Mouse (Mus musculus) monocyte, adult 2 months (primary cell): ENCODE measurements around the gene Cib4.

Source experiments
- DNase-seq, 2 experiments: peaks; one replicate each; pipeline ENCODE4 v3.0.0; 2022; ENCODE audit warnings: low spot score in 2 of 2, low read depth in 1 of 2

Cib4 gene

GRCm38 (mm10) chr5:30545698-30546097, at the start of gene Cib4:
Cib4 (minus strand) TSS chr5:30545836.
- DNase-seq: no peak

- no peak for DNase-seq
Observed at GRCm38 (mm10) chr5:30594953-30595560, 49.4 kb upstream of the Cib4 start.

GRCm38 (mm10) chr5:30593811-30594504, 48.3 kb upstream of the Cib4 start:
- no peak for DNase-seq

GRCm38 (mm10) chr5:30593360-30593759, 47.7 kb upstream of the Cib4 start:
- DNase-seq: no peak

- no peak for DNase-seq
Observed at GRCm38 (mm10) chr5:30592279-30592980, 46.8 kb upstream of the Cib4 start.

- no peak for DNase-seq
Observed at GRCm38 (mm10) chr5:30591786-30592185, 46.1 kb upstream of the Cib4 start.

GRCm38 (mm10) chr5:30591205-30591731, 45.6 kb upstream of the Cib4 start:
- no peak for DNase-seq

- DNase-seq: no peak
Observed at GRCm38 (mm10) chr5:30590231-30590630, 44.6 kb upstream of the Cib4 start.

GRCm38 (mm10) chr5:30589546-30589945, 43.9 kb upstream of the Cib4 start:
- no peak for DNase-seq

- no peak for DNase-seq
Observed at GRCm38 (mm10) chr5:30589069-30589468, 43.4 kb upstream of the Cib4 start.

- DNase-seq: no peak
Observed at GRCm38 (mm10) chr5:30588301-30588968, 42.8 kb upstream of the Cib4 start.

- DNase-seq: no peak
Observed at GRCm38 (mm10) chr5:30587681-30588300, 42.2 kb upstream of the Cib4 start, which contains the start of gene Kcnk3. Kcnk3 (plus strand) TSS chr5:30588170.

- DNase-seq: no peak
Observed at GRCm38 (mm10) chr5:30587101-30587500, 41.5 kb upstream of the Cib4 start.

GRCm38 (mm10) chr5:30586616-30587015, 41.0 kb upstream of the Cib4 start:
- DNase-seq: no peak

- DNase-seq: no peak
Observed at GRCm38 (mm10) chr5:30582017-30582416, 36.4 kb upstream of the Cib4 start.

GRCm38 (mm10) chr5:30580725-30581124, 35.1 kb upstream of the Cib4 start:
- no peak for DNase-seq

GRCm38 (mm10) chr5:30578445-30579080, 32.9 kb upstream of the Cib4 start:
- no peak for DNase-seq

GRCm38 (mm10) chr5:30577654-30578310, 32.1 kb upstream of the Cib4 start:
- no peak for DNase-seq

GRCm38 (mm10) chr5:30577251-30577650, 31.6 kb upstream of the Cib4 start:
- DNase-seq: no peak

GRCm38 (mm10) chr5:30576233-30576632, 30.6 kb upstream of the Cib4 start:
- no peak for DNase-seq
